Mouse (Mus musculus): ENCODE measurements around the gene Olfr720. TPM values are rescaled to one million over a fixed set of nuclear protein-coding genes. Genes with fewer than 3 reads are reported as not detected.

The Olfr720 gene
- not detected in 2 replicates for total RNA-seq (2021)
- long read RNA-seq, experiment 1 = 0 reads
- long read RNA-seq, experiment 2 = 0 reads

DNA sequence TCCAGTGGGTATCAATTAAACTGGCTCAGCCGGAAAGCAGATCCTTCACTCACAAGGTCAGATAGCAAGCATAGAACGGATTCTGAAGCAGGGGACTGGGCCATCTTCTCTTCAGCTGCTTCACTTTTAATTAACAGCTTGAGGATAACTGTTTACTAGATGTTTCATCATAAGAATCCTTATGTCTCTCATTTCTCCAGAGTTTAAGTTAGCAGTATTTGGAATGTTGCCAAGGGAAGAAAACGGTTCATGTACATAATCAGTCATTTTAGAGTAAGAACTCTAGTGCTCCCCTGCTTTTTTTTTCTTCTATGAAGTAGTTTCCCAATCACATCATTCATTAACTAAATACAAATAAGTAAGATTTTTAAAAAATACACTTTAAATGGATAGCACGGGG lies at the start of gene Olfr720:
Olfr720 (minus strand) TSS at position 101 of the 400 bp plus-strand sequence.
- DNase-seq = no peak

Other genes starting within 250 kb of the Olfr720 start
- 28.0 and 36.7 TPM in 2 replicates for gene Atxn7, start 225.4 kb downstream of the Olfr720 start, total RNA-seq (2021)
- 133 and 139 TPM in 2 replicates for gene Thoc7, start 225.0 kb downstream of the Olfr720 start, total RNA-seq (2021)
- 118 and 119 TPM in 2 replicates for gene Psmd6, start 65.9 kb downstream of the Olfr720 start, total RNA-seq (2021)
- not detected in 2 replicates for gene Olfr31, start 136.0 kb upstream of the Olfr720 start, total RNA-seq (2021)
- gene Il3ra, start 159.4 kb upstream of the Olfr720 start, total RNA-seq (2021) = 12.0 and 13.9 TPM in 2 replicates
- not detected in 2 replicates for gene Olfr721-ps1, start 214.5 kb upstream of the Olfr720 start, total RNA-seq (2021)